ENCODE assay signal across 8 mouse cellular contexts in genomic region chr3:139205444-139205998, GRCm38 (mm10). TPM values are rescaled to one million over a fixed set of nuclear protein-coding genes. Genes with fewer than 3 reads are reported as not detected.
A peak's percentile ranks its signal among the peaks of the same experiment; 100 is the strongest.
DNase-seq lines count a peak whose midpoint lies in the region; ATAC-seq and TF ChIP-seq lines count a peak whose summit lies in the region.

Gene Stpg2 (plus strand): TSS chr3:139205694.

- H3K36me3 ChIP-seq in hindbrain, embryonic 14.5 days (replicated peaks; ENCODE audit: control insufficient read depth, insufficient read depth), result no peaks in the 10 kb centered on the region
- no peaks in the 10 kb centered on the region for H3K36me3 ChIP-seq in lung, postnatal 0 days (ENCODE audit: insufficient read depth, low read length)
- H3K36me3 ChIP-seq in thymus, adult 2 months (ENCODE audit: control insufficient read depth, insufficient read depth, low read length), result no peaks in the 10 kb centered on the region

- H3K27me3 ChIP-seq in hindbrain, embryonic 14.5 days (ENCODE audit: control insufficient read depth, insufficient read depth, low read length), result peaks cover 24% of the 10 kb centered on the region
- no peaks in the 10 kb centered on the region for H3K27me3 ChIP-seq in lung, postnatal 0 days (replicated peaks; ENCODE audit: insufficient read depth, low read length)
- H3K27me3 ChIP-seq in thymus, adult 2 months (ENCODE audit: control insufficient read depth, insufficient read depth, low read length), result no peaks in the 10 kb centered on the region

- DNase-seq in gastrocnemius, adult 18-20 months (ENCODE audit: low spot score), result peak; percentile 90
- DNase-seq in hindbrain, embryonic 14.5 days (ENCODE audit: low spot score), result peak; percentile 97
- peak; percentile 93 to 94 for DNase-seq in layer of hippocampus, postnatal 14 days (ENCODE audit: low spot score in 2 of 2)
- DNase-seq in lung, postnatal 0 days (ENCODE audit: low spot score), result peak; percentile 94
- peak; percentile 68 for DNase-seq in ovary, postnatal 10 days (ENCODE audit: low spot score)
- DNase-seq in thymus, adult 2 months, result peak; percentile 95

- peak within 1 kb of the TSS; percentile 71 for H3K9ac ChIP-seq in hindbrain, embryonic 14.5 days
- H3K9ac ChIP-seq in lung, postnatal 0 days (replicated peaks; ENCODE audit: low read depth), result peak within 1 kb of the TSS; percentile 41

- TF ChIP-seq POLR2A in cortical plate, adult 2 months (IDR thresholded peaks at IDR 0.05; ENCODE audit: extremely low read depth, insufficient read depth, low read length), result peak; percentile 79
- TF ChIP-seq POLR2A in thymus, adult 2 months (IDR thresholded peaks at IDR 0.05; ENCODE audit: control insufficient read depth, extremely low read depth, insufficient read depth, low read length, poor library complexity), result peak; percentile 49; the same call in 1 of the 2 replicates

- peak within 1 kb of the TSS; percentile 98 for H3K27ac ChIP-seq in cortical plate, adult 2 months (ENCODE audit: insufficient read depth, low read length)
- peak within 1 kb of the TSS; percentile 97 for H3K27ac ChIP-seq in hindbrain, embryonic 14.5 days
- peak within 1 kb of the TSS; percentile 82 for H3K27ac ChIP-seq in lung, postnatal 0 days (ENCODE audit: low read length)
- peak within 1 kb of the TSS; percentile 61 for H3K27ac ChIP-seq in thymus, adult 2 months (ENCODE audit: control insufficient read depth, insufficient read depth, low read length)

- peak; percentile 95 for ATAC-seq in activated CD4-positive, CD25-positive, alpha-beta regulatory T cell, adult 4 months
- ATAC-seq in hindbrain, embryonic 14.5 days (ENCODE audit: low FRiP score), result peak; percentile 99
- ATAC-seq in lung, postnatal 0 days, result peak; percentile 98

- peak within 1 kb of the TSS; percentile 53 for H3K4me3 ChIP-seq in cortical plate, adult 2 months (ENCODE audit: insufficient read depth, low read length)
- H3K4me3 ChIP-seq in hindbrain, embryonic 14.5 days (replicated peaks; ENCODE audit: low read length), result peak within 1 kb of the TSS; percentile 61
- H3K4me3 ChIP-seq in lung, postnatal 0 days (ENCODE audit: low read depth, low read length), result peak within 1 kb of the TSS; percentile 58
- H3K4me3 ChIP-seq in thymus, adult 2 months (ENCODE audit: control insufficient read depth, insufficient read depth, low read length), result peak within 1 kb of the TSS; percentile 65

- peak within 1 kb of the TSS; percentile 64 for H3K4me2 ChIP-seq in hindbrain, embryonic 14.5 days (replicated peaks)
- H3K4me2 ChIP-seq in lung, postnatal 0 days (replicated peaks; ENCODE audit: low read depth, low read length), result peak within 1 kb of the TSS; percentile 75

- TF ChIP-seq CTCF in cortical plate, adult 2 months (IDR thresholded peaks at IDR 0.05; ENCODE audit: extremely low read depth, insufficient read depth, low read length), result no peak
- no peak; the same call in 1 of the 2 replicates for TF ChIP-seq CTCF in lung, postnatal 0 days (IDR thresholded peaks at IDR 0.05)
- peak; percentile 12; the same call in 1 of the 2 replicates for TF ChIP-seq CTCF in thymus, adult 2 months (IDR thresholded peaks at IDR 0.05; ENCODE audit: borderline replicate concordance, control insufficient read depth, extremely low read depth, insufficient read depth, low read length, poor library complexity)

- under 1% methylated on average over 49 of the region's 49 CpGs for WGBS in hindbrain, embryonic 14.5 days
- WGBS in lung, postnatal 0 days, result 1% methylated on average over 48 of the region's 49 CpGs
- 2% methylated on average over 44 of the region's 49 CpGs for WGBS in thymus, adult 2 months

- H3K9me3 ChIP-seq in hindbrain, embryonic 14.5 days (ENCODE audit: control insufficient read depth, low read length), result no peaks in the 10 kb centered on the region
- H3K9me3 ChIP-seq in lung, postnatal 0 days (ENCODE audit: low read length), result no peaks in the 10 kb centered on the region

- TF ChIP-seq EP300 in lung, postnatal 0 days (IDR thresholded peaks at IDR 0.05), result no peak

- H3K4me1 ChIP-seq in cortical plate, adult 2 months (ENCODE audit: control insufficient read depth, insufficient read depth, low read length), result no peaks in the 10 kb centered on the region; the same call in 1 of the 2 replicates
- no peaks in the 10 kb centered on the region for H3K4me1 ChIP-seq in hindbrain, embryonic 14.5 days (replicated peaks; ENCODE audit: control insufficient read depth, insufficient read depth, low read length)
- H3K4me1 ChIP-seq in lung, postnatal 0 days (ENCODE audit: insufficient read depth, low read depth, low read length), result no peaks in the 10 kb centered on the region
- H3K4me1 ChIP-seq in thymus, adult 2 months (replicated peaks; ENCODE audit: control insufficient read depth, insufficient read depth, low read length), result peaks cover 5% of the 10 kb centered on the region; the same call in 1 of the 2 replicates

RNA-seq across cellular contexts. Expression of gene Stpg2, which starts in this region (rescaled TPM):
- under 1 TPM in 1 of 2 experiments, not detected in 1; 0.16 TPM for polyA plus RNA-seq in activated CD4-positive, CD25-positive, alpha-beta regulatory T cell, adult 4 months (2017; shearing (Covaris generic))
- polyA plus RNA-seq in cortical plate, adult 2 months (2012; rRNA removed), result 0.04 TPM in 2 replicates
- not detected for total RNA-seq in gastrocnemius, adult 18-20 months (2021)
- polyA plus RNA-seq in hindbrain, embryonic 14.5 days (2014; fragmentation: Nextera tagmentation; extraction: Ambion mirVana), result 0.09 TPM in 1 of 2 replicates, not detected in the other
- total RNA-seq in layer of hippocampus, postnatal 14 days (2021), result under 1 TPM; 0.16 to 0.36 TPM
- not detected in 2 replicates for polyA plus RNA-seq in lung, postnatal 0 days (2015; fragmentation: Nextera tagmentation; extraction: Ambion mirVana)
- polyA plus RNA-seq in thymus, adult 2 months (2012; rRNA removed), result not detected in 2 replicates

Comparison
In these comparisons a context has a peak if more than half of its experiments do, and no peak if none do; other contexts are left out.
1. Peak in every context shown above with its lines: DNase-seq, ATAC-seq, H3K4me3 ChIP-seq and H3K27ac ChIP-seq.
2. Peak in ATAC-seq in activated CD4-positive, CD25-positive, alpha-beta regulatory T cell, adult 4 months; RNA of the gene not detected or under 1 TPM.
3. Peak in DNase-seq in gastrocnemius, adult 18-20 months; RNA of the gene not detected or under 1 TPM.
4. Peak in DNase-seq, ATAC-seq, H3K4me3 ChIP-seq, H3K27ac ChIP-seq, H3K9ac ChIP-seq and H3K4me2 ChIP-seq in hindbrain, embryonic 14.5 days; RNA of the gene not detected or under 1 TPM.
5. Peak in DNase-seq in layer of hippocampus, postnatal 14 days; RNA of the gene not detected or under 1 TPM.
6. Peak in DNase-seq, ATAC-seq, H3K4me3 ChIP-seq, H3K27ac ChIP-seq, H3K9ac ChIP-seq and H3K4me2 ChIP-seq in lung, postnatal 0 days; RNA of the gene not detected or under 1 TPM.
7. Peak in DNase-seq, H3K4me3 ChIP-seq and H3K27ac ChIP-seq in thymus, adult 2 months; RNA of the gene not detected or under 1 TPM.